Mouse (Mus musculus) lung, adult 2 months (tissue): Measurements from ENCODE around the gene Nrk.

ENCODE experiments used
- CTCF ChIP-seq: fragments of 200-500 bp; IDR thresholded peaks from 2 replicates; pipeline ENCODE4 v1.5.1; 2011; ENCODE audit warnings: mild to moderate bottlenecking, low read length, control low read depth; ENCODE audit not compliant: insufficient read depth
- POLR2A ChIP-seq: fragments of 200-500 bp; IDR thresholded peaks from 2 replicates; pipeline ENCODE4 v1.6.1; 2011; ENCODE audit warnings: low read depth, mild to moderate bottlenecking, control low read depth, low read length, borderline replicate concordance; ENCODE audit errors: extremely low read depth

- no peak for TF ChIP-seq POLR2A
- TF ChIP-seq CTCF, result no peak
Observed at GRCm38 (mm10) chrX:138914777-138915114, 516 bp downstream of the Nrk start.
